8 mouse cellular contexts compared by ENCODE assay signal in genomic region chr10:117629169-117629971, GRCm38 (mm10). TPM values are rescaled to one million over a fixed set of nuclear protein-coding genes. Genes with fewer than 3 reads are reported as not detected.
A peak's percentile ranks its signal among the peaks of the same experiment; 100 is the strongest.
DNase-seq lines count a peak whose midpoint lies in the region.

Cpm (plus strand) TSS chr10:117629500.

- peak within 1 kb of the TSS; percentile 68 for H3K4me3 ChIP-seq in midbrain, embryonic 10.5 days

- peaks cover 24% of the 10 kb centered on the region for H3K4me1 ChIP-seq in midbrain, embryonic 10.5 days

- H3K27me3 ChIP-seq in midbrain, embryonic 10.5 days (ENCODE audit: low read depth, poor library complexity, severe bottlenecking) = peaks cover 65% of the 10 kb centered on the region

- no peaks in the 10 kb centered on the region for H3K9me3 ChIP-seq in midbrain, embryonic 10.5 days (replicated peaks)

- H3K27ac ChIP-seq in midbrain, embryonic 10.5 days (replicated peaks) = no peak within 1 kb of the TSS; the same call in 1 of the 2 replicates

- peak; percentile 45 for DNase-seq in WW6 (ENCODE audit: low read depth, low spot score)
- DNase-seq in cerebellum, postnatal 36 days = peak; percentile 13 to 21
- DNase-seq in gastrocnemius, postnatal 25 days = peak; percentile 65
- DNase-seq in induced T-regulatory cell, adult 2 months (ENCODE audit: low read depth) = peak; percentile 92
- DNase-seq in left cerebral cortex, postnatal 4 days = peak; percentile 53
- DNase-seq in midbrain, embryonic 10.5 days (ENCODE audit: low spot score) = peak; percentile 80
- peak; percentile 28 for DNase-seq in skeletal muscle tissue, adult 2 months (ENCODE audit: low read depth, low spot score)
- no peak for DNase-seq in frontal cortex, adult 2 months (ENCODE audit: extremely low spot score in 1 of 2, low spot score in 1 of 2)

- WGBS in midbrain, embryonic 10.5 days = under 1% methylated on average over 73 of the region's 73 CpGs

- H3K36me3 ChIP-seq in midbrain, embryonic 10.5 days = no peaks in the 10 kb centered on the region

- intact Hi-C loops in left cerebral cortex, postnatal 4 days (cut with DNase I) = no loop called here

RNA-seq across cellular contexts. Expression of gene Cpm, which starts in this region (rescaled TPM):
- 1 to 10 TPM; 2.3 to 2.4 TPM for total RNA-seq in gastrocnemius, postnatal 25 days (2021)
- 1 to 10 TPM; 1.7 to 2.5 TPM for total RNA-seq in left cerebral cortex, postnatal 4 days (2021)
- 5.4 and 6.2 TPM in 2 replicates for polyA plus RNA-seq in midbrain, embryonic 10.5 days (2016; fragmentation: Nextera tagmentation; extraction: Ambion mirVana)
- 3.5 and 3.9 TPM in 2 replicates for polyA plus RNA-seq in frontal cortex, adult 2 months (2012; rRNA removed)

Comparison
In these comparisons a context has a peak if more than half of its experiments do, and no peak if none do; other contexts are left out.
1. DNase-seq: peak in WW6 (single experiment), cerebellum, postnatal 36 days (2 of 2), gastrocnemius, postnatal 25 days (single experiment), induced T-regulatory cell, adult 2 months (single experiment), left cerebral cortex, postnatal 4 days (single experiment), midbrain, embryonic 10.5 days (single experiment) and skeletal muscle tissue, adult 2 months (single experiment); none in frontal cortex, adult 2 months (0 of 2).